Comparison of ENCODE assay signal across 10 mouse cellular contexts in the genomic region with DNA sequence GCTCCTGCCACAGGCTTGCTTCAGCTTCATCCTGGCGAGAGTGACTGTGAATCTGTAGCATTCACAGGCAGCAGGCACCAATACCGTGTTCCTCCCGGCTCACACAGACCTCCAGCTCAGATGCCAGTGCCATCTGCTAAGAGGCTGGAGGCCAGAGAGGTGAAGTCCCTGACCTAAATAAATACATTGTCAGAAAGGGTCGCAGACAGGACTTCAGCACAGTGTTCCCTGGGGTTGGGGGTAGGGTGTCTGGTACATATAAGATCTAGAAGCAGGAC. TPM values are rescaled to one million over a fixed set of nuclear protein-coding genes. Genes with fewer than 3 reads are reported as not detected.
DNase-seq lines count a peak whose midpoint lies in the region; ATAC-seq and TF ChIP-seq lines count a peak whose summit lies in the region.
"Had no signal": no experiment of that assay in that cellular context is flagged by ENCODE, and none has a peak within 500 bp of the region (broad histone marks: within the 10 kb centered on the region; RNA-seq: fewer than 3 reads in every experiment).

No protein-coding gene starts in this region.

- H3K4me2 ChIP-seq in kidney, embryonic 15.5 days = peak overlapping the region; percentile 83
- peak overlapping the region; percentile 77 for H3K4me2 ChIP-seq in hindbrain, embryonic 16.5 days (ENCODE audit: low read length)
- peak overlapping the region; percentile 98 for H3K4me2 ChIP-seq in myocyte (ENCODE audit: low read depth)

- no peaks in the 10 kb centered on the region for H3K9me3 ChIP-seq in kidney, embryonic 15.5 days (replicated peaks)
- no peaks in the 10 kb centered on the region for H3K9me3 ChIP-seq in hindbrain, embryonic 16.5 days (ENCODE audit: control insufficient read depth, low read length)
- H3K9me3 ChIP-seq: G1E had no signal

- no peak for TF ChIP-seq CTCF in cortical plate, adult 2 months (IDR thresholded peaks at IDR 0.05; ENCODE audit: extremely low read depth, insufficient read depth, low read length)

- no peak for TF ChIP-seq POLR2A in cortical plate, adult 2 months (IDR thresholded peaks at IDR 0.05; ENCODE audit: extremely low read depth, insufficient read depth, low read length)
- TF ChIP-seq POLR2A in myocyte (IDR thresholded peaks at IDR 0.05; ENCODE audit: insufficient read length, low read depth) = no peak

- 26% methylated on average over 4 of the region's 4 CpGs for WGBS in kidney, embryonic 15.5 days
- WGBS in hindbrain, embryonic 16.5 days = 25% methylated on average over 4 of the region's 4 CpGs

- H3ac ChIP-seq in myocyte (ENCODE audit: control insufficient read depth, insufficient read length) = no peak overlapping the region

- no peak for DNase-seq in kidney, adult 9 months
- no peak for DNase-seq in layer of hippocampus, adult 18-20 months (ENCODE audit: low spot score in 2 of 2)
- DNase-seq in layer of hippocampus, adult 8-10 months (ENCODE audit: low spot score in 2 of 2) = no peak
- DNase-seq in thymus, postnatal 4 days = no peak

- no peaks in the 10 kb centered on the region for H3K36me3 ChIP-seq in kidney, embryonic 15.5 days
- H3K36me3 ChIP-seq in hindbrain, embryonic 16.5 days (ENCODE audit: control insufficient read depth, insufficient read depth, low read length) = no peaks in the 10 kb centered on the region
- no peaks in the 10 kb centered on the region for H3K36me3 ChIP-seq in myocyte (ENCODE audit: control insufficient read depth, insufficient read depth)
- H3K36me3 ChIP-seq: G1E had no signal

- H3K4me3 ChIP-seq in kidney, embryonic 15.5 days (replicated peaks) = no peak overlapping the region
- peak overlapping the region; percentile 91 for H3K4me3 ChIP-seq in cortical plate, adult 2 months (ENCODE audit: insufficient read depth, low read length)
- H3K4me3 ChIP-seq in hindbrain, embryonic 16.5 days (ENCODE audit: low read length) = no peak overlapping the region
- H3K4me3 ChIP-seq in myocyte = no peak overlapping the region

- no peaks in the 10 kb centered on the region for H3K79me2 ChIP-seq in myocyte (ENCODE audit: control insufficient read depth, insufficient read depth)

- peak overlapping the region; percentile 68; the same call in 1 of the 2 replicates for H3K27ac ChIP-seq in kidney, embryonic 15.5 days
- peak overlapping the region; percentile 93 for H3K27ac ChIP-seq in cortical plate, adult 2 months (ENCODE audit: insufficient read depth, low read length)
- peak overlapping the region; percentile 79 for H3K27ac ChIP-seq in hindbrain, embryonic 16.5 days (ENCODE audit: low read depth, low read length)

- H3K9ac ChIP-seq in kidney, embryonic 15.5 days = 0 out of 2 replicates have a peak overlapping the region, but pooled peaks have one; percentile 7
- peak overlapping the region; percentile 76; the same call in 1 of the 2 replicates for H3K9ac ChIP-seq in hindbrain, embryonic 16.5 days (ENCODE audit: low read depth, low read length)

- no peak for ATAC-seq in kidney, embryonic 15.5 days (replicated peaks; ENCODE audit: low FRiP score)
- ATAC-seq in hindbrain, embryonic 16.5 days = no peak

- H3K4me1 ChIP-seq in kidney, embryonic 15.5 days = peaks cover 99% of the 10 kb centered on the region
- H3K4me1 ChIP-seq in cortical plate, adult 2 months (ENCODE audit: control insufficient read depth, insufficient read depth, low read length) = peaks cover 32% of the 10 kb centered on the region
- H3K4me1 ChIP-seq in hindbrain, embryonic 16.5 days (ENCODE audit: control insufficient read depth, insufficient read depth, low read depth, low read length) = peaks cover 83% of the 10 kb centered on the region

- H3K27me3 ChIP-seq in kidney, embryonic 15.5 days = no peaks in the 10 kb centered on the region
- H3K27me3 ChIP-seq in hindbrain, embryonic 16.5 days (replicated peaks; ENCODE audit: control insufficient read depth, insufficient read depth, low read length) = no peaks in the 10 kb centered on the region
- H3K27me3 ChIP-seq in myocyte (ENCODE audit: control insufficient read depth, insufficient read depth, insufficient read length) = no peaks in the 10 kb centered on the region

TF ChIP-seq in myocyte, 11 proteins besides CTCF, POLR2A, EP300 and RAD21:
- TF ChIP-seq MAX (IDR thresholded peaks at IDR 0.05; ENCODE audit: low read depth) (no peak), MYOG (IDR thresholded peaks at IDR 0.05; ENCODE audit: control insufficient read depth in 1 of 3, insufficient read depth in 1 of 3, insufficient read length in 2 of 3, low read depth in 2 of 3) (no peak), CEBPB (IDR thresholded peaks at IDR 0.05; ENCODE audit: insufficient read depth, poor library complexity, severe bottlenecking) (no peak), REST (IDR thresholded peaks at IDR 0.05; ENCODE audit: insufficient read depth, insufficient read length) (no peak), USF1 (IDR thresholded peaks at IDR 0.05; ENCODE audit: low read depth) (no peak), MYOD1 (IDR thresholded peaks at IDR 0.05; ENCODE audit: control insufficient read depth in 1 of 3, insufficient read length in 2 of 3, low read depth in 2 of 3) (no peak), TCF12 (IDR thresholded peaks at IDR 0.05; ENCODE audit: insufficient read depth, poor library complexity, severe bottlenecking) (no peak), SRF (IDR thresholded peaks at IDR 0.05; ENCODE audit: control insufficient read depth, insufficient read length, low read depth) (no peak), E2F4 (IDR thresholded peaks at IDR 0.05; ENCODE audit: insufficient read depth) (no peak), TCF3 (IDR thresholded peaks at IDR 0.05; ENCODE audit: insufficient read length, low read depth) (no peak), POLR2AphosphoS2 (IDR thresholded peaks at IDR 0.05; ENCODE audit: insufficient read length, low read depth) (no peak)

RNA-seq across cellular contexts. Expression of a gene that starts 22.3 kb away (rescaled TPM):
- 22.6 and 30.5 TPM in 2 replicates for polyA plus RNA-seq in kidney, embryonic 15.5 days (2015; fragmentation: Nextera tagmentation; extraction: Ambion mirVana)
- 107 and 112 TPM in 2 replicates for polyA plus RNA-seq in cortical plate, adult 2 months (2012; rRNA removed)
- 75.0 and 84.9 TPM in 2 replicates for polyA plus RNA-seq in hindbrain, embryonic 16.5 days (2015; fragmentation: Nextera tagmentation; extraction: Ambion mirVana)
- 24.2 TPM for polyA plus RNA-seq in myocyte (2012; fragmentation: generic; extraction: Trizol)
- 100 to 1,000 TPM; 127 to 132 TPM for total RNA-seq in layer of hippocampus, adult 18-20 months (2021)
- 100 to 1,000 TPM; 105 to 142 (median 118) TPM for total RNA-seq in layer of hippocampus, adult 8-10 months (2022)

RNA-seq across cellular contexts. Expression of a gene that starts 28.0 kb away (rescaled TPM):
- polyA plus RNA-seq in kidney, embryonic 15.5 days (2015; fragmentation: Nextera tagmentation; extraction: Ambion mirVana) = 0.34 TPM in 1 of 2 replicates, not detected in the other
- 0.06 and 0.08 TPM in 2 replicates for polyA plus RNA-seq in cortical plate, adult 2 months (2012; rRNA removed)
- not detected in 2 replicates for polyA plus RNA-seq in hindbrain, embryonic 16.5 days (2015; fragmentation: Nextera tagmentation; extraction: Ambion mirVana)
- polyA plus RNA-seq in myocyte (2012; fragmentation: generic; extraction: Trizol) = not detected
- total RNA-seq in layer of hippocampus, adult 18-20 months (2021) = not detected
- not detected for total RNA-seq in layer of hippocampus, adult 8-10 months (2022)
- total RNA-seq: G1E; heart, postnatal 10 days had no signal
- polyA plus RNA-seq: G1E had no signal

RNA-seq across cellular contexts. Expression of a gene that starts 29.3 kb away (rescaled TPM):
- polyA plus RNA-seq in kidney, embryonic 15.5 days (2015; fragmentation: Nextera tagmentation; extraction: Ambion mirVana) = 10.6 and 12.6 TPM in 2 replicates
- polyA plus RNA-seq in cortical plate, adult 2 months (2012; rRNA removed) = 0.79 TPM in 1 of 2 replicates, not detected in the other
- 2.5 and 2.6 TPM in 2 replicates for polyA plus RNA-seq in hindbrain, embryonic 16.5 days (2015; fragmentation: Nextera tagmentation; extraction: Ambion mirVana)
- not detected for polyA plus RNA-seq in myocyte (2012; fragmentation: generic; extraction: Trizol)
- 1 to 10 TPM; 1.0 to 1.8 TPM for total RNA-seq in layer of hippocampus, adult 18-20 months (2021)
- 1 to 10 TPM in 3 of 4 experiments, not detected in 1; 1.5 to 4.1 (median 1.7) TPM for total RNA-seq in layer of hippocampus, adult 8-10 months (2022)
- total RNA-seq: G1E had no signal
- polyA plus RNA-seq: G1E had no signal

RNA-seq across cellular contexts. Expression of a gene that starts 38.5 kb away (rescaled TPM):
- 5.8 and 6.5 TPM in 2 replicates for polyA plus RNA-seq in kidney, embryonic 15.5 days (2015; fragmentation: Nextera tagmentation; extraction: Ambion mirVana)
- polyA plus RNA-seq in cortical plate, adult 2 months (2012; rRNA removed) = 1.8 and 2.0 TPM in 2 replicates
- 1.7 and 2.0 TPM in 2 replicates for polyA plus RNA-seq in hindbrain, embryonic 16.5 days (2015; fragmentation: Nextera tagmentation; extraction: Ambion mirVana)
- polyA plus RNA-seq in myocyte (2012; fragmentation: generic; extraction: Trizol) = not detected
- total RNA-seq in layer of hippocampus, adult 18-20 months (2021) = 1 to 10 TPM; 1.5 to 2.2 TPM
- 1 to 10 TPM; 2.1 to 6.6 (median 3.4) TPM for total RNA-seq in layer of hippocampus, adult 8-10 months (2022)
- total RNA-seq: G1E had no signal
- polyA plus RNA-seq: G1E had no signal

RNA-seq across cellular contexts. Expression of a gene that starts 48.3 kb away (rescaled TPM):
- polyA plus RNA-seq in kidney, embryonic 15.5 days (2015; fragmentation: Nextera tagmentation; extraction: Ambion mirVana) = 44.3 and 48.8 TPM in 2 replicates
- 20.7 and 23.3 TPM in 2 replicates for polyA plus RNA-seq in cortical plate, adult 2 months (2012; rRNA removed)
- polyA plus RNA-seq in hindbrain, embryonic 16.5 days (2015; fragmentation: Nextera tagmentation; extraction: Ambion mirVana) = 39.5 and 44.1 TPM in 2 replicates
- 24.4 TPM for polyA plus RNA-seq in myocyte (2012; fragmentation: generic; extraction: Trizol)
- total RNA-seq in layer of hippocampus, adult 18-20 months (2021) = 10 to 100 TPM; 19.6 to 20.5 TPM
- total RNA-seq in layer of hippocampus, adult 8-10 months (2022) = 10 to 100 TPM; 18.6 to 21.2 (median 19.5) TPM
